Mouse (Mus musculus) neural tube, embryonic 13.5 days (tissue): ENCODE measurements around the gene Tmem150a. TPM values are rescaled to one million over a fixed set of nuclear protein-coding genes. Genes with fewer than 3 reads are reported as not detected.
A peak's percentile ranks its signal among the peaks of the same experiment; 100 is the strongest.

ENCODE experiments used
- ATAC-seq: fragments of 200-750 bp; cut with Nextera tagmentation; 2 replicates; pipeline ENCODE4 v1.8.0; 2017; ENCODE audit warnings: low read depth, mild to moderate bottlenecking, moderate TSS enrichment, moderate library complexity
- H3K27ac ChIP-seq: fragments of 300-500 bp; sonication (generic); replicated peaks from 2 replicates; pipeline ENCODE4 v1.5.1; 2015; ENCODE audit warnings: moderate library complexity, mild to moderate bottlenecking, inconsistent platforms
- H3K27me3 ChIP-seq: fragments of 300-500 bp; sonication (generic); 2 replicates; pipeline ENCODE4 v1.6.1; 2015; ENCODE audit warnings: mild to moderate bottlenecking, inconsistent platforms
- H3K36me3 ChIP-seq: fragments of 300-500 bp; sonication (generic); 2 replicates; pipeline ENCODE4 v1.6.1; 2015; ENCODE audit warnings: mild to moderate bottlenecking, inconsistent platforms
- H3K4me1 ChIP-seq: fragments of 300-500 bp; sonication (generic); replicated peaks from 2 replicates; pipeline ENCODE4 v1.6.1; 2015; ENCODE audit warnings: inconsistent platforms
- H3K4me2 ChIP-seq: fragments of 300-500 bp; sonication (generic); 2 replicates; pipeline ENCODE4 v1.6.1; 2015; ENCODE audit warnings: inconsistent platforms, mild to moderate bottlenecking, moderate library complexity
- H3K4me3 ChIP-seq: fragments of 300-500 bp; sonication (generic); 2 replicates; pipeline ENCODE4 v1.5.1; 2015; ENCODE audit warnings: mild to moderate bottlenecking, inconsistent platforms
- H3K9ac ChIP-seq: fragments of 300-500 bp; sonication (generic); 2 replicates; pipeline ENCODE4 v1.6.1; 2015; ENCODE audit warnings: moderate library complexity, mild to moderate bottlenecking, inconsistent platforms
- H3K9me3 ChIP-seq: fragments of 300-500 bp; sonication (generic); 2 replicates; pipeline ENCODE4 v1.6.1; 2016; ENCODE audit warnings: inconsistent platforms
- WGBS: fragments of 180-500 bp; shearing (Covaris S2); methylation state at CpG from one replicate; pipeline ENCODE4 v1.1.7; 2015; 5-methylcytosine and 5-hydroxymethylcytosine counted together
- polyA plus RNA-seq: library from polyadenylated mRNA; unstranded; fragments of >200 nt; fragmentation: Nextera tagmentation; extraction: Ambion mirVana; gene quantifications from 2 replicates; pipeline ENCODE4 v1.2.1, GENCODE M21; 2015

Gene Tmem150a
- polyA plus RNA-seq: 16.5 and 21.4 TPM in 2 replicates

GRCm38 (mm10) chr6:72355066-72355911 is at the start of gene Tmem150a:
Gene Tmem150a (plus strand): TSS chr6:72355447.
- peak within 1 kb of the TSS; percentile 93 for H3K4me2 ChIP-seq
- H3K27ac ChIP-seq: peak within 1 kb of the TSS; percentile 61
- H3K4me3 ChIP-seq: peak within 1 kb of the TSS; percentile 65
- WGBS: under 1% methylated on average over 65 of the region's 71 CpGs
- peak within 1 kb of the TSS; percentile 83 for H3K9ac ChIP-seq
- no peaks in the 10 kb centered on the region for H3K27me3 ChIP-seq
- peak; percentile 89 for ATAC-seq
- peaks cover 29% of the 10 kb centered on the region for H3K4me1 ChIP-seq
- no peaks in the 10 kb centered on the region for H3K9me3 ChIP-seq
- H3K36me3 ChIP-seq: peaks cover 41% of the 10 kb centered on the region

- Histone ChIP-seq H3K4me1 (no peaks in the 10 kb centered on the region), H3K4me3 (no peak overlapping the region), H3K4me2 (no peak overlapping the region), H3K27me3 (no peaks in the 10 kb centered on the region), H3K27ac (no peak overlapping the region), H3K9me3 (no peaks in the 10 kb centered on the region), H3K36me3 (peaks cover 22% of the 10 kb centered on the region), H3K9ac (no peak overlapping the region)
- 87% methylated on average over 3 of the region's 3 CpGs for WGBS
- ATAC-seq: no peak
These were observed 43.0 kb upstream of the Tmem150a start for GRCm38 (mm10) chr6:72312198-72312597.

GRCm38 (mm10) chr6:72313124-72313867 is 42.0 kb upstream of the Tmem150a start:
- Histone ChIP-seq H3K4me3 (no peak overlapping the region), H3K27me3 (no peaks in the 10 kb centered on the region), H3K4me2 (no peak overlapping the region), H3K36me3 (peaks cover 33% of the 10 kb centered on the region), H3K4me1 (no peaks in the 10 kb centered on the region), H3K27ac (no peak overlapping the region), H3K9ac (no peak overlapping the region), H3K9me3 (no peaks in the 10 kb centered on the region)
- 92% methylated on average over 11 of the region's 11 CpGs for WGBS
- ATAC-seq: no peak

GRCm38 (mm10) chr6:72315384-72315783 is 39.9 kb upstream of the Tmem150a start:
- H3K27me3 ChIP-seq: no peaks in the 10 kb centered on the region
- H3K4me3 ChIP-seq: no peak overlapping the region
- H3K36me3 ChIP-seq: peaks cover 54% of the 10 kb centered on the region
- H3K4me1 ChIP-seq: no peaks in the 10 kb centered on the region
- ATAC-seq: no peak
- H3K9me3 ChIP-seq: no peaks in the 10 kb centered on the region
- no peak overlapping the region for H3K4me2 ChIP-seq
- WGBS: 93% methylated on average over 2 of the region's 2 CpGs
- no peak overlapping the region for H3K9ac ChIP-seq
- no peak overlapping the region for H3K27ac ChIP-seq

- Histone ChIP-seq H3K27ac (no peak overlapping the region), H3K36me3 (peaks cover 60% of the 10 kb centered on the region), H3K9me3 (no peaks in the 10 kb centered on the region), H3K27me3 (no peaks in the 10 kb centered on the region), H3K4me3 (no peak overlapping the region), H3K4me1 (no peaks in the 10 kb centered on the region), H3K4me2 (no peak overlapping the region), H3K9ac (no peak overlapping the region)
- no peak for ATAC-seq
- WGBS: 83% methylated on average over 1 of the region's 1 CpGs
These were observed 39.2 kb upstream of the Tmem150a start for GRCm38 (mm10) chr6:72316044-72316443.

- Histone ChIP-seq H3K4me3 (no peak overlapping the region), H3K9me3 (no peaks in the 10 kb centered on the region), H3K27me3 (no peaks in the 10 kb centered on the region), H3K27ac (no peak overlapping the region), H3K36me3 (peaks cover 77% of the 10 kb centered on the region), H3K4me1 (no peaks in the 10 kb centered on the region), H3K9ac (no peak overlapping the region), H3K4me2 (no peak overlapping the region)
- 79% methylated on average over 5 of the region's 5 CpGs for WGBS
- ATAC-seq: no peak
These were observed 36.8 kb upstream of the Tmem150a start for GRCm38 (mm10) chr6:72318440-72318839.

GRCm38 (mm10) chr6:72319019-72319418 is 36.2 kb upstream of the Tmem150a start:
- Histone ChIP-seq H3K36me3 (peaks cover 83% of the 10 kb centered on the region), H3K4me1 (no peaks in the 10 kb centered on the region), H3K27ac (no peak overlapping the region), H3K27me3 (no peaks in the 10 kb centered on the region), H3K9ac (no peak overlapping the region), H3K4me2 (no peak overlapping the region), H3K4me3 (no peak overlapping the region), H3K9me3 (no peaks in the 10 kb centered on the region)
- no peak for ATAC-seq
- WGBS: 83% methylated on average over 11 of the region's 11 CpGs

GRCm38 (mm10) chr6:72322936-72323335 is 32.3 kb upstream of the Tmem150a start:
- Histone ChIP-seq H3K27ac (no peak overlapping the region), H3K4me3 (no peak overlapping the region), H3K4me1 (no peaks in the 10 kb centered on the region), H3K27me3 (no peaks in the 10 kb centered on the region), H3K9me3 (no peaks in the 10 kb centered on the region), H3K36me3 (peaks cover 99% of the 10 kb centered on the region), H3K9ac (no peak overlapping the region), H3K4me2 (no peak overlapping the region)
- 90% methylated on average over 3 of the region's 3 CpGs for WGBS
- ATAC-seq: no peak

- Histone ChIP-seq H3K9ac (no peak overlapping the region), H3K27me3 (no peaks in the 10 kb centered on the region), H3K4me3 (no peak overlapping the region), H3K9me3 (no peaks in the 10 kb centered on the region), H3K27ac (no peak overlapping the region), H3K4me1 (no peaks in the 10 kb centered on the region), H3K4me2 (no peak overlapping the region), H3K36me3 (peaks cover 99% of the 10 kb centered on the region)
- 94% methylated on average over 6 of the region's 6 CpGs for WGBS
- no peak for ATAC-seq
These were observed 31.3 kb upstream of the Tmem150a start for GRCm38 (mm10) chr6:72323786-72324508.

- Histone ChIP-seq H3K9me3 (no peaks in the 10 kb centered on the region), H3K36me3 (peaks cover 96% of the 10 kb centered on the region), H3K27me3 (no peaks in the 10 kb centered on the region), H3K9ac (no peak overlapping the region), H3K4me1 (no peaks in the 10 kb centered on the region), H3K4me2 (no peak overlapping the region), H3K27ac (no peak overlapping the region), H3K4me3 (no peak overlapping the region)
- no peak for ATAC-seq
- 76% methylated on average over 6 of the region's 6 CpGs for WGBS
These were observed 29.0 kb upstream of the Tmem150a start for GRCm38 (mm10) chr6:72326274-72326673.

GRCm38 (mm10) chr6:72329019-72329418 is 26.2 kb upstream of the Tmem150a start:
- Histone ChIP-seq H3K27ac (no peak overlapping the region), H3K4me3 (no peak overlapping the region), H3K9me3 (no peaks in the 10 kb centered on the region), H3K36me3 (peaks cover 96% of the 10 kb centered on the region), H3K27me3 (no peaks in the 10 kb centered on the region), H3K4me2 (no peak overlapping the region), H3K9ac (no peak overlapping the region), H3K4me1 (no peaks in the 10 kb centered on the region)
- 94% methylated on average over 5 of the region's 5 CpGs for WGBS
- no peak for ATAC-seq

GRCm38 (mm10) chr6:72330133-72330532 is 25.1 kb upstream of the Tmem150a start:
- peaks cover 96% of the 10 kb centered on the region for H3K36me3 ChIP-seq
- no peak overlapping the region for H3K27ac ChIP-seq
- ATAC-seq: no peak

More at GRCm38 (mm10) chr6:72330133-72330532, 25.1 kb upstream of the Tmem150a start:
- WGBS: 94% methylated on average over 4 of the region's 4 CpGs
- no peaks in the 10 kb centered on the region for H3K27me3 ChIP-seq
- H3K9me3 ChIP-seq: no peaks in the 10 kb centered on the region
- H3K4me1 ChIP-seq: no peaks in the 10 kb centered on the region
- H3K4me3 ChIP-seq: no peak overlapping the region
- H3K9ac ChIP-seq: no peak overlapping the region
- no peak overlapping the region for H3K4me2 ChIP-seq
